Mouse (Mus musculus): Measurements from ENCODE around the gene Ctss. TPM values are rescaled to one million over a fixed set of nuclear protein-coding genes. Genes with fewer than 3 reads are reported as not detected.

Ctss gene
- total and polyA plus RNA-seq, 2 experiments from 2014 or later: 9.8 to 26.6 TPM

DNA sequence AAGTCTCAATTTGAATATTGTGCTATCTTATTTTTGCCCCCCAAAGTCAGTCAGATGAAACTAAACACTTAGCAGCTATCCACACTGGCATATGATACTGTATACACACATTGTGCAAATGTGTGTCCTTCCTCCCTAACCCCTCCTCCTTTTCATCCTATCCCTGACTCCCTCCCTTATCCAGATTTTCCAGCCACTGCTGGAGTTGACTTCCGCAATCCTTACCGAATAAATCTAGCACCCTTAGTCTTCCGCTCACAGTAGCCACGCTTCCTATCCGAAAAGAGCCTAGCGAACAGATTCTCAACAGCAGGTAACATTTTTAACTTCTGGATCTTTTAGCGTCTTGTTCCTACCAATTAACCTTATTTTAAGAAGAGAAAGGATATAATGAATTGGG, 27.6 kb upstream of the Ctss start, which contains the start of gene Ctsk:
Gene Ctsk, plus strand, starts transcription at position 233 of the 400 bp plus-strand sequence.
- no peaks in the 10 kb centered on the region for H3K27me3 ChIP-seq (ENCODE audit: insufficient read depth, low read length)
- no peak within 1 kb of the TSS for H3K9ac ChIP-seq (replicated peaks; ENCODE audit: low read length)
- peaks cover 21% of the 10 kb centered on the region for H3K36me3 ChIP-seq (ENCODE audit: insufficient read depth, low read length)
- H3K9me3 ChIP-seq (ENCODE audit: low read length): no peaks in the 10 kb centered on the region
- H3K27ac ChIP-seq: no peak within 1 kb of the TSS
- ATAC-seq: no peak
- WGBS: 82% methylated on average over 7 of the region's 7 CpGs
- H3K4me2 ChIP-seq (ENCODE audit: low read depth, low read length): no peak within 1 kb of the TSS; the same call in 1 of the 2 replicates
- H3K4me3 ChIP-seq (ENCODE audit: low read length): no peak within 1 kb of the TSS
- DNase-seq (ENCODE audit: low spot score): no peak
- H3K4me1 ChIP-seq (ENCODE audit: insufficient read depth, low read length): no peaks in the 10 kb centered on the region
- no peak for TF ChIP-seq CTCF (IDR thresholded peaks at IDR 0.05; ENCODE audit: low read depth)

- DNase-seq (ENCODE audit: low spot score) (no peak), ATAC-seq (no peak)
- Histone ChIP-seq H3K4me3 (ENCODE audit: low read length) (no peak overlapping the region), H3K27ac (no peak overlapping the region), H3K36me3 (ENCODE audit: insufficient read depth, low read length) (peaks cover 16% of the 10 kb centered on the region), H3K9ac (replicated peaks; ENCODE audit: low read length) (no peak overlapping the region), H3K27me3 (ENCODE audit: insufficient read depth, low read length) (no peaks in the 10 kb centered on the region), H3K4me1 (ENCODE audit: insufficient read depth, low read length) (no peaks in the 10 kb centered on the region), H3K9me3 (ENCODE audit: low read length) (no peaks in the 10 kb centered on the region), H3K4me2 (ENCODE audit: low read depth, low read length) (no peak overlapping the region; the same call in 1 of the 2 replicates)
- WGBS: 74% methylated on average over 10 of the region's 10 CpGs
- no peak for TF ChIP-seq CTCF (IDR thresholded peaks at IDR 0.05; ENCODE audit: low read depth)
These were observed 27.0 kb upstream of the Ctss start for GRCm38 (mm10) chr3:95499496-95500140.

GRCm38 (mm10) chr3:95502312-95502711, 24.3 kb upstream of the Ctss start:
- Histone ChIP-seq H3K27ac (no peak overlapping the region), H3K27me3 (ENCODE audit: insufficient read depth, low read length) (no peaks in the 10 kb centered on the region), H3K4me1 (ENCODE audit: insufficient read depth, low read length) (no peaks in the 10 kb centered on the region), H3K4me2 (ENCODE audit: low read depth, low read length) (no peak overlapping the region), H3K36me3 (ENCODE audit: insufficient read depth, low read length) (no peaks in the 10 kb centered on the region), H3K9ac (replicated peaks; ENCODE audit: low read length) (no peak overlapping the region), H3K4me3 (ENCODE audit: low read length) (no peak overlapping the region), H3K9me3 (ENCODE audit: low read length) (no peaks in the 10 kb centered on the region)
- DNase-seq (ENCODE audit: low spot score) (no peak), ATAC-seq (no peak)
- TF ChIP-seq CTCF (IDR thresholded peaks at IDR 0.05; ENCODE audit: low read depth): no peak
- WGBS: 15% methylated on average over 2 of the region's 2 CpGs

DNA sequence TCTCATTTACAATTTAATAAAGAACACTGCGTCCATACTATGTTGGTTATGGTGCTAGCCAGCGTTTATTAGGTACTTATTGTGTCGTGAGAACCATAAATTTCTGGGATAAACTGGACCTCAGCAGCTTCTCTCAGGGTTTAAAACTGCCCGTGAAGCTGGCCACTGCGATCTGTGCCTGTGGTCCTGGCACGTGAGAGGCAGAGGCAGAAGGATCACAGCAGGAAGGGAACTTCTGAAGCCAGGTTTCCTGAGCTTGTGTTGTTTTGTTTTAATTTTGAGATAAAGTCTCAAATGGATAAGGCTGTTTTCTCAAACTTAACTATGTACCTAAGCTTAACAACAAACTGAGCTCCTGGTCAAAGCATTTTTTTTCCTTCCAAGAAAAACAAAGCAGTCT, 17.2 kb upstream of the Ctss start:
- H3K9ac ChIP-seq (replicated peaks; ENCODE audit: low read length): no peak overlapping the region
- WGBS: 66% methylated on average over 6 of the region's 6 CpGs
- no peaks in the 10 kb centered on the region for H3K4me1 ChIP-seq (ENCODE audit: insufficient read depth, low read length)
- no peak for TF ChIP-seq CTCF (IDR thresholded peaks at IDR 0.05; ENCODE audit: low read depth)
- DNase-seq (ENCODE audit: low spot score): peak; percentile 30
- peak overlapping the region; percentile 32; the same call in 1 of the 2 replicates for H3K27ac ChIP-seq
- H3K9me3 ChIP-seq (ENCODE audit: low read length): no peaks in the 10 kb centered on the region
- no peak for ATAC-seq
- no peak overlapping the region for H3K4me3 ChIP-seq (ENCODE audit: low read length)
- H3K36me3 ChIP-seq (ENCODE audit: insufficient read depth, low read length): no peaks in the 10 kb centered on the region
- no peaks in the 10 kb centered on the region for H3K27me3 ChIP-seq (ENCODE audit: insufficient read depth, low read length)
- H3K4me2 ChIP-seq (ENCODE audit: low read depth, low read length): no peak overlapping the region

- no peak for TF ChIP-seq CTCF (IDR thresholded peaks at IDR 0.05; ENCODE audit: low read depth)
- no peaks in the 10 kb centered on the region for H3K4me1 ChIP-seq (ENCODE audit: insufficient read depth, low read length)
- H3K9me3 ChIP-seq (ENCODE audit: low read length): no peaks in the 10 kb centered on the region
- no peaks in the 10 kb centered on the region for H3K27me3 ChIP-seq (ENCODE audit: insufficient read depth, low read length)
- H3K27ac ChIP-seq: no peak overlapping the region
- H3K36me3 ChIP-seq (ENCODE audit: insufficient read depth, low read length): no peaks in the 10 kb centered on the region
- no peak overlapping the region for H3K4me3 ChIP-seq (ENCODE audit: low read length)
- no peak overlapping the region for H3K4me2 ChIP-seq (ENCODE audit: low read depth, low read length)
- no peak overlapping the region for H3K9ac ChIP-seq (replicated peaks; ENCODE audit: low read length)
- DNase-seq (ENCODE audit: low spot score) (no peak), ATAC-seq (no peak)
- 60% methylated on average over 9 of the region's 9 CpGs for WGBS
These were observed 14.9 kb upstream of the Ctss start for GRCm38 (mm10) chr3:95511611-95512180.

DNA sequence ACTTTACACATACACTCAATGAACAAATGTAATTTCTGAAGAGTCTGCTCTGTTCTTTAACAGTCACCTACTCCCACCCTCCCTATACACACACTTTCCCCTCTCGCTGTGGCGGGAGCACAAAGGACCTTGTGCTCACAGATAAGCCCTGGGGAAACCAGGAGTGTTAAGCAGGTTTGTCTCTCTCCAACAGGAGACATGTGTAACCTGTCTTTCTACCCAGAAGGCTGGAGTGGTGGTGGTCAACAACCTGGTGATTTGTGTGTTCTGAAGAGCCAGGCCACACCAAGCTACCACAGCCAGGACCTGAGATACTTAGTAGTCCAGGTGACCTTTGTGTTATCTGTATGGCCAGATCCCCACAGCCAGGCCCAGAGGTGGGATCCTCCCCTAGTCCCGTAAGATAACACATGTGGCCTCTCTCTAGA, 10.0 kb upstream of the Ctss start:
- no peak overlapping the region for H3K4me3 ChIP-seq (ENCODE audit: low read length)
- no peaks in the 10 kb centered on the region for H3K36me3 ChIP-seq (ENCODE audit: insufficient read depth, low read length)
- no peak for TF ChIP-seq CTCF (IDR thresholded peaks at IDR 0.05; ENCODE audit: low read depth)
- H3K9me3 ChIP-seq (ENCODE audit: low read length): no peaks in the 10 kb centered on the region
- H3K27ac ChIP-seq: no peak overlapping the region
- WGBS: 91% methylated on average over 3 of the region's 3 CpGs
- ATAC-seq (no peak), DNase-seq (ENCODE audit: low spot score) (no peak)
- no peak overlapping the region for H3K9ac ChIP-seq (replicated peaks; ENCODE audit: low read length)
- no peak overlapping the region for H3K4me2 ChIP-seq (ENCODE audit: low read depth, low read length)
- no peaks in the 10 kb centered on the region for H3K27me3 ChIP-seq (ENCODE audit: insufficient read depth, low read length)
- no peaks in the 10 kb centered on the region for H3K4me1 ChIP-seq (ENCODE audit: insufficient read depth, low read length)

- Histone ChIP-seq H3K4me1 (ENCODE audit: insufficient read depth, low read length) (no peaks in the 10 kb centered on the region), H3K27me3 (ENCODE audit: insufficient read depth, low read length) (no peaks in the 10 kb centered on the region), H3K36me3 (ENCODE audit: insufficient read depth, low read length) (no peaks in the 10 kb centered on the region), H3K4me2 (ENCODE audit: low read depth, low read length) (no peak overlapping the region), H3K4me3 (ENCODE audit: low read length) (no peak overlapping the region), H3K9ac (replicated peaks; ENCODE audit: low read length) (no peak overlapping the region), H3K9me3 (ENCODE audit: low read length) (no peaks in the 10 kb centered on the region), H3K27ac (no peak overlapping the region)
- peak; percentile 86 for DNase-seq (ENCODE audit: low spot score)
- peak; percentile 91 for ATAC-seq
- 19% methylated on average over 10 of the region's 10 CpGs for WGBS
- peak; percentile 93 for TF ChIP-seq CTCF (IDR thresholded peaks at IDR 0.05; ENCODE audit: low read depth)
These were observed 9.1 kb upstream of the Ctss start for GRCm38 (mm10) chr3:95517493-95517898.

Data from hindbrain, postnatal 0 days (tissue).